Mouse (Mus musculus) myocyte (in vitro differentiated cells): ENCODE results near the gene Eea1.

ENCODE experiments used
- E2F4 ChIP-seq: IDR thresholded peaks from one replicate; pipeline ENCODE4 v1.6.1; 2011; ENCODE audit warnings: mild to moderate bottlenecking, control low read depth, moderate library complexity; ENCODE audit not compliant: insufficient read depth
- MAX ChIP-seq: IDR thresholded peaks from one replicate; pipeline ENCODE4 v1.6.1; 2011; ENCODE audit warnings: low read depth, mild to moderate bottlenecking, control low read depth
- MYOG ChIP-seq, 3 experiments: IDR thresholded peaks; one replicate each; pipeline ENCODE4 v1.6.1; 2011; ENCODE audit warnings: control low read depth in 2 of 3, low read depth in 2 of 3, mild to moderate bottlenecking in 2 of 3; ENCODE audit not compliant: insufficient read length in 2 of 3, control insufficient read depth in 1 of 3, insufficient read depth in 1 of 3
- POLR2A ChIP-seq: IDR thresholded peaks from one replicate; pipeline ENCODE4 v1.6.1; 2011; ENCODE audit warnings: low read depth, mild to moderate bottlenecking, control low read depth, moderate library complexity; ENCODE audit not compliant: insufficient read length
- POLR2AphosphoS2 ChIP-seq: IDR thresholded peaks from one replicate; pipeline ENCODE4 v1.6.1; 2011; ENCODE audit warnings: low read depth, control low read depth; ENCODE audit not compliant: insufficient read length
- REST ChIP-seq: IDR thresholded peaks from one replicate; pipeline ENCODE4 v1.6.1; 2011; ENCODE audit warnings: mild to moderate bottlenecking, control low read depth, moderate library complexity; ENCODE audit not compliant: insufficient read depth, insufficient read length
- TCF12 ChIP-seq: IDR thresholded peaks from one replicate; pipeline ENCODE4 v1.6.1; 2011; ENCODE audit warnings: mild to moderate bottlenecking, control low read depth; ENCODE audit not compliant: poor library complexity, insufficient read depth, severe bottlenecking
- TCF3 ChIP-seq: IDR thresholded peaks from one replicate; pipeline ENCODE4 v1.6.1; 2011; ENCODE audit warnings: low read depth, control low read depth; ENCODE audit not compliant: insufficient read length
- USF1 ChIP-seq: IDR thresholded peaks from one replicate; pipeline ENCODE4 v1.6.1; 2011; ENCODE audit warnings: low read depth, mild to moderate bottlenecking, control low read depth, moderate library complexity

GRCm38 (mm10) chr10:95923263-95924217 is 16.9 kb upstream of the Eea1 start:
- TF ChIP-seq POLR2A (no peak), TCF12 (no peak), MAX (no peak), POLR2AphosphoS2 (no peak), E2F4 (no peak), REST (no peak), TCF3 (no peak), MYOG (IDR thresholded peaks at IDR 0.05; ENCODE audit: control insufficient read depth in 1 of 3, insufficient read depth in 1 of 3, insufficient read length in 2 of 3, low read depth in 2 of 3) (no peak), USF1 (no peak)
